Mouse (Mus musculus) stomach, embryonic 14.5 days (tissue): Measurements from ENCODE around the gene Tyro3. TPM values are rescaled to one million over a fixed set of nuclear protein-coding genes. Genes with fewer than 3 reads are reported as not detected.

Source experiments
- ATAC-seq: fragments of 200-750 bp; cut with Nextera tagmentation; 2 replicates; pipeline ENCODE4 v1.8.0; 2017; ENCODE audit warnings: low read depth, moderate TSS enrichment; ENCODE audit not compliant: insufficient number of reproducible peaks, insufficient read depth, low FRiP score
- H3K27ac ChIP-seq: fragments of 300-500 bp; sonication (generic); 2 replicates; pipeline ENCODE4 v1.5.1; 2014; ENCODE audit warnings: mild to moderate bottlenecking, low read length, moderate library complexity, mixed read lengths
- H3K27me3 ChIP-seq: fragments of 300-500 bp; sonication (generic); 2 replicates; pipeline ENCODE4 v1.6.1; 2014; ENCODE audit warnings: low read length, control low read depth, mixed read lengths; ENCODE audit not compliant: control insufficient read depth, insufficient read depth
- H3K36me3 ChIP-seq: fragments of 300-500 bp; sonication (generic); 2 replicates; pipeline ENCODE4 v1.6.1; 2014; ENCODE audit warnings: mild to moderate bottlenecking, control low read depth, low read length, moderate library complexity, mixed read lengths; ENCODE audit not compliant: control insufficient read depth, insufficient read depth
- H3K4me1 ChIP-seq: fragments of 300-500 bp; sonication (generic); 2 replicates; pipeline ENCODE4 v1.6.1; 2014; ENCODE audit warnings: low read length, control low read depth, mixed read lengths; ENCODE audit not compliant: control insufficient read depth, insufficient read depth
- H3K4me2 ChIP-seq: fragments of 300-500 bp; sonication (generic); replicated peaks from 2 replicates; pipeline ENCODE4 v1.6.1; 2014; ENCODE audit warnings: low read depth, low read length, control low read depth
- H3K4me3 ChIP-seq: fragments of 300-500 bp; sonication (generic); 2 replicates; pipeline ENCODE4 v1.5.1; 2014; ENCODE audit warnings: low read depth, low read length, control low read depth
- H3K9ac ChIP-seq: fragments of 300-500 bp; sonication (generic); replicated peaks from 2 replicates; pipeline ENCODE4 v1.6.1; 2014; ENCODE audit warnings: low read depth, mild to moderate bottlenecking, control low read depth, low read length, moderate library complexity, mixed read lengths
- H3K9me3 ChIP-seq: fragments of 300-500 bp; sonication (generic); 2 replicates; pipeline ENCODE4 v1.6.1; 2016; ENCODE audit warnings: low read depth, low read length, control low read depth; ENCODE audit not compliant: control insufficient read depth
- WGBS: fragments of 180-500 bp; shearing (Covaris S2); extraction: QIAGEN DNeasy Blood & Tissue Kit; methylation state at CpG from one replicate; pipeline ENCODE4 v1.1.7; 2014; 5-methylcytosine and 5-hydroxymethylcytosine counted together
- polyA plus RNA-seq: library from polyadenylated mRNA; unstranded; fragments of >200 nt; fragmentation: Nextera tagmentation; extraction: Ambion mirVana; gene quantifications from 2 replicates; pipeline ENCODE4 v1.2.1, GENCODE M21; 2014

Gene Tyro3
- polyA plus RNA-seq, 1 experiment from 2014 or later = 27.2 TPM

- ATAC-seq = no peak
- Histone ChIP-seq H3K4me3 (peak overlapping the region; percentile 88), H3K4me2 (peak overlapping the region; percentile 91), H3K9me3 (no peaks in the 10 kb centered on the region), H3K9ac (no peak overlapping the region), H3K36me3 (peaks cover 6% of the 10 kb centered on the region; the same call in 1 of the 2 replicates), H3K4me1 (peaks cover 29% of the 10 kb centered on the region), H3K27ac (no peak overlapping the region), H3K27me3 (no peaks in the 10 kb centered on the region)
- 51% methylated on average over 15 of the region's 15 CpGs for WGBS
These were observed 3.6 kb downstream of the Tyro3 start for GRCm38 (mm10) chr2:119800876-119801846.

- peak; percentile 82 for ATAC-seq
- peak overlapping the region; percentile 36; the same call in 1 of the 2 replicates for H3K27ac ChIP-seq
- 51% methylated on average over 10 of the region's 10 CpGs for whole genome bisulfite sequencing
These were observed 5.5 kb downstream of the Tyro3 start for GRCm38 (mm10) chr2:119802767-119803617.

GRCm38 (mm10) chr2:119803618-119804274 lies 6.2 kb downstream of the Tyro3 start:
- Histone ChIP-seq H3K9ac (no peak overlapping the region), H3K27me3 (no peaks in the 10 kb centered on the region), H3K9me3 (no peaks in the 10 kb centered on the region), H3K27ac (no peak overlapping the region), H3K4me1 (peaks cover 27% of the 10 kb centered on the region), H3K36me3 (peaks cover 9% of the 10 kb centered on the region; the same call in 1 of the 2 replicates), H3K4me2 (0 out of 2 replicates have a peak overlapping the region, but pooled peaks have one; percentile 8), H3K4me3 (no peak overlapping the region)
- no peak for ATAC-seq
- WGBS = 43% methylated on average over 6 of the region's 6 CpGs

More at GRCm38 (mm10) chr2:119802767-119803617, 5.5 kb downstream of the Tyro3 start:
- Histone ChIP-seq H3K27me3 (no peaks in the 10 kb centered on the region), H3K4me2 (0 out of 2 replicates have a peak overlapping the region, but pooled peaks have one; percentile 8), H3K4me3 (no peak overlapping the region), H3K9ac (no peak overlapping the region), H3K9me3 (no peaks in the 10 kb centered on the region), H3K36me3 (peaks cover 6% of the 10 kb centered on the region; the same call in 1 of the 2 replicates), H3K4me1 (peaks cover 23% of the 10 kb centered on the region)

GRCm38 (mm10) chr2:119804275-119804628 lies 6.7 kb downstream of the Tyro3 start:
- Histone ChIP-seq H3K27me3 (no peaks in the 10 kb centered on the region), H3K36me3 (peaks cover 9% of the 10 kb centered on the region; the same call in 1 of the 2 replicates), H3K4me2 (no peak overlapping the region), H3K9ac (no peak overlapping the region), H3K4me3 (no peak overlapping the region), H3K4me1 (peaks cover 29% of the 10 kb centered on the region), H3K9me3 (no peaks in the 10 kb centered on the region), H3K27ac (no peak overlapping the region)
- WGBS = 56% methylated on average over 5 of the region's 5 CpGs
- no peak for ATAC-seq

- no peak overlapping the region for H3K4me3 ChIP-seq
- H3K9ac ChIP-seq = no peak overlapping the region
- peaks cover 29% of the 10 kb centered on the region for H3K4me1 ChIP-seq
- H3K4me2 ChIP-seq = no peak overlapping the region
- WGBS = 57% methylated on average over 9 of the region's 9 CpGs
- H3K27me3 ChIP-seq = no peaks in the 10 kb centered on the region
- H3K36me3 ChIP-seq = peaks cover 13% of the 10 kb centered on the region; the same call in 1 of the 2 replicates
- H3K9me3 ChIP-seq = no peaks in the 10 kb centered on the region
- no peak for ATAC-seq
- H3K27ac ChIP-seq = no peak overlapping the region
These were observed 7.2 kb downstream of the Tyro3 start for GRCm38 (mm10) chr2:119804776-119805175.

GRCm38 (mm10) chr2:119805536-119805935 lies 8.0 kb downstream of the Tyro3 start:
- H3K27me3 ChIP-seq = no peaks in the 10 kb centered on the region
- H3K4me1 ChIP-seq = peaks cover 23% of the 10 kb centered on the region
- H3K4me2 ChIP-seq = no peak overlapping the region
- H3K9me3 ChIP-seq = no peaks in the 10 kb centered on the region
- no peak overlapping the region for H3K27ac ChIP-seq
- ATAC-seq = no peak
- WGBS = 60% methylated on average over 8 of the region's 8 CpGs
- no peak overlapping the region for H3K4me3 ChIP-seq
- no peak overlapping the region for H3K9ac ChIP-seq
- H3K36me3 ChIP-seq = peaks cover 20% of the 10 kb centered on the region

- Histone ChIP-seq H3K4me3 (no peak overlapping the region), H3K9me3 (no peaks in the 10 kb centered on the region)
- 24% methylated on average over 4 of the region's 4 CpGs for WGBS
These were observed 10.9 kb downstream of the Tyro3 start for GRCm38 (mm10) chr2:119808438-119808837.

GRCm38 (mm10) chr2:119808881-119809280 lies 11.3 kb downstream of the Tyro3 start:
- no peak overlapping the region for H3K27ac ChIP-seq
- ATAC-seq = no peak
- WGBS = 34% methylated on average over 4 of the region's 4 CpGs
- peaks cover 36% of the 10 kb centered on the region for H3K36me3 ChIP-seq
- H3K9me3 ChIP-seq = no peaks in the 10 kb centered on the region
- no peak overlapping the region for H3K9ac ChIP-seq
- no peaks in the 10 kb centered on the region for H3K27me3 ChIP-seq
- H3K4me2 ChIP-seq = no peak overlapping the region
- H3K4me1 ChIP-seq = peaks cover 8% of the 10 kb centered on the region
- no peak overlapping the region for H3K4me3 ChIP-seq

More at GRCm38 (mm10) chr2:119808438-119808837, 10.9 kb downstream of the Tyro3 start:
- Histone ChIP-seq H3K27ac (no peak overlapping the region), H3K4me2 (no peak overlapping the region), H3K4me1 (peaks cover 11% of the 10 kb centered on the region), H3K36me3 (peaks cover 33% of the 10 kb centered on the region), H3K27me3 (no peaks in the 10 kb centered on the region), H3K9ac (no peak overlapping the region)
- ATAC-seq = no peak
